Mouse (Mus musculus): ENCODE measurements at regions not wholly inside any gene's neighbourhood (a gene's known extent, or its start where the extent isn't known, plus 50 kb on each side); places are given as distances from the start of the nearest gene placed in this dataset.

DNA sequence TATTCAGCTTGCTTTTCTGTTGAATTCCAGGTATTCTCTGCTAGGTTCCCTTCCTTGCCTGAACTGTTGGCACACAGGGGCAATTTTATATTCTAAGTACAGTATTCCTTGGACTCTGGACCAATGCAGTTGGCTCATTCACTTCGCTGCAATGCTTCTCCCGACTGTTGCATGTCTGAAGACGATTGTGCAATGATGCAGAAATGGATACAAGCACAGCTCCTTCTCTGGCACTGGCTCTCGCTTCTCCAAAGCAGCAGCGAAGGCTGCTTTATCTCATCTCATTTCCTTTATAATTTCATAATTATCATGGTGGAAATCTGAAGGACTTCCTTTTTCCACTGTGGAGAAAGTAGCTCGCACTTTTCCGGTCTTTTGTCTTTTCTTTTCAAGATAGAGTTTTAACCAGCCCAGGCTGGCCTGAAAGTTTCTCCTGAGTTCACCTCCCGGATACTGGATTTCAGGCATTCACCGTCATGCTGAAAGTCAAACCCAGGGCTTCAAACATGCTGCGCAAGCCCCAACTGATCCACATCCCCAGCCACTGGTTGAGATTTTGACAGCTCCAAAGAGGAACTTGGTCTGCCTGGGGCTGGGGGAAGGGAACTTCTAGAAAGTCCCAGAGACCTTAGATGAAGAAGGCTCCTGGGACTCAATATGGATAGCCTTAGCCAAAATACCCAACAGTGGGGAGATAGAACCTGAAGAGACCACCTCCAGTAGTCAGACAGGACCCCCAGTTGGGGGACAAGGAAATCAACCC is 55.6 kb upstream of the Akirin2 start:
- no peak for DNase-seq (ENCODE audit: low read depth, low spot score)

DNA sequence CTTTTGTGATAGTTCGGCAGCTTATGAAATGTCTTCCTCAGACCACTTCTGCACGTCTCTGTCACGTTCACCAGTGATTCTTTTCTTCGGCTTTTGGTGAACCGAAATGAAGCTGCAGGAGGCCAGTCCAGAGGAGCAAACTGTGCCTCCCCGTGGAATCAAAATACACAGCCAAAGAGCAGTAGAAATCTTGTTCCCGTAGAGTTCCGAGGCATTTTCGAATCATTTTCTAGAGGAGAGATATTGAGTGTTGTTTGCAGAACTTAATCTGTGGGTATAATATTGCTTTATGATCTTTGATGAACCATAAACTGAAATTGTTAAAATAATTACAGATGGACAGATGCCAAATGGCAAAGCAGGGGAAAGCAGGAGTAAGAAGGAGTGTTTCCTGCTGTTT is 52.4 kb upstream of the Akirin2 start:
- no peak for DNase-seq (ENCODE audit: low read depth, low spot score)

DNA sequence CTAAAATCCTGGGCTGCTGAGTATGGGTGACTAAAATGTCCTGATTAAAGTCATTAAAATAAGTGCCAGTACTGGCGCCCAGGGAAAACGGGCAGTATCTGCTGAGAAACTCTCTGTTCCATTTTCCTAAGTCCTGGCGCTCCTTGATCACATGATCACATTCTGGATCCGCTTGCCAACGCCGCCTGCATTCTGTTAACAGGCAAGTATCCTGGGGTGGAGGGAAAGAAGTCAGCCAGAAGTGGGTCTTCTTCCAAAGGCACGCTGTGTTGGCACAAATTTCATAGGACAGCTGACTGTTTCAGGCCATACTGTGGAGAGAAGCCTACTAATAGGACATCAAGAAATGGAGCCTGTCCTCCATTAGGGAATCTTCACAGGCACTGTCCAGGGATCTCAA is 52.0 kb upstream of the Akirin2 start:
- no peak for DNase-seq (ENCODE audit: low read depth, low spot score)

DNA sequence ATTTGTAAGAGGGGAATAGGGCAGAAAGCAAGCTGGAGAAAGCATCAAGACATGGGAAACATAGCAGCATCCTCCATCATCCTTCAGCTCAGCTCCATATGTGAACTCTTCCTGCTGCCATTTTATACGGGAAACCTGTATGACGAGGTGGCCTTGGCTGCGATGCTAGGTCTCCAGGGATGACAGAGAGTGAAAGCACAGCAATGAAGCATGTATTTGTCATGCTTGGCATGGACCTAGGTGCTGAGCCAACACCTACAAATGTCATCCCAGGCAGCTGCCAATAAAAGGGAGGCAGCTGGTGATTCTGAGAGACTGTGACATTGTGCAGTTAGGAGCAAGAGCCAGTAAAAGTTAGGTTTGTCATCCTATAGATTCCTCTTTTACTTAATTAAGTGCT is 51.0 kb upstream of the Akirin2 start:
- DNase-seq (ENCODE audit: low read depth, low spot score) = no peak
